Mouse (Mus musculus) embryonic fibroblast, embryonic 13.5 days (primary cell): ENCODE data around the gene Cyp27b1. TPM values are rescaled to one million over a fixed set of nuclear protein-coding genes. Genes with fewer than 3 reads are reported as not detected.

Source experiments
- H3K27ac ChIP-seq: 2 replicates; pipeline ENCODE4 v1.5.1; 2012; ENCODE audit warnings: low read length, control low read depth, inconsistent platforms; ENCODE audit not compliant: insufficient read depth
- H3K4me1 ChIP-seq: 2 replicates; pipeline ENCODE4 v1.6.1; 2011; ENCODE audit warnings: low read length; ENCODE audit not compliant: control insufficient read depth, insufficient read depth
- H3K4me3 ChIP-seq: 2 replicates; pipeline ENCODE4 v1.5.1; 2011; ENCODE audit warnings: mild to moderate bottlenecking, control low read depth, low read length; ENCODE audit not compliant: insufficient read depth
- CTCF ChIP-seq: IDR thresholded peaks from 2 replicates; pipeline ENCODE4 v1.5.1; 2011; ENCODE audit warnings: mild to moderate bottlenecking, control low read depth, low read length, moderate library complexity, borderline replicate concordance; ENCODE audit not compliant: insufficient read depth
- POLR2A ChIP-seq: IDR thresholded peaks from 2 replicates; pipeline ENCODE4 v1.6.1; 2011; ENCODE audit warnings: low read depth, mild to moderate bottlenecking, control low read depth, low read length, moderate library complexity
- polyA plus RNA-seq: library from polyadenylated mRNA; stranded (reverse); fragments of >200 nt; gene quantifications from 2 replicates; pipeline ENCODE4 v1.2.4, GENCODE M21; 2011; ENCODE audit warnings: low read depth; ENCODE audit not compliant: missing spikeins, insufficient read length

Cyp27b1 gene
- polyA plus RNA-seq, 1 experiment: not detected

DNA sequence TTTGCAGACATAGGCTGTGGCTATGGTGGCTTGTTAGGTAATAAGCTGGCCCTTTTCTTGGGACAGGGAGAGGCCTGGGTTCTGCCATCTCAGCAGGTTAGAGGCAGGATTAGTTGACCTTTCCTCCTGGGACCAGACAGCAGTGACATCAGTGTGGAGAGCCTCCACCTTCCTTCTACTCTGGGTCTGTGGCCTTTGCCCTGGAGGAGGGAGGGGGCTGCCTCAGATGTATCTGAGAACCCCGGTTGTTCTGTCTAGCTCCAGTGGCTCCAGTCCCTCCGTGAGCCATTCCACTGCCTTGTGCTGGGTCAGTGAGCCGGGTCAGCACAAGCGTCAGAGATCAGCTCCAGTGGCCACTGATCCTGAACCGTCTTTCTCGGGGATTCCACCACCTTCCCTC lies 4.9 kb upstream of the Cyp27b1 start:
- Histone ChIP-seq H3K4me1 (peaks cover 3% of the 10 kb centered on the region; the same call in 1 of the 2 replicates), H3K4me3 (no peak overlapping the region), H3K27ac (no peak overlapping the region)
- TF ChIP-seq POLR2A: no peak
- TF ChIP-seq CTCF: no peak

DNA sequence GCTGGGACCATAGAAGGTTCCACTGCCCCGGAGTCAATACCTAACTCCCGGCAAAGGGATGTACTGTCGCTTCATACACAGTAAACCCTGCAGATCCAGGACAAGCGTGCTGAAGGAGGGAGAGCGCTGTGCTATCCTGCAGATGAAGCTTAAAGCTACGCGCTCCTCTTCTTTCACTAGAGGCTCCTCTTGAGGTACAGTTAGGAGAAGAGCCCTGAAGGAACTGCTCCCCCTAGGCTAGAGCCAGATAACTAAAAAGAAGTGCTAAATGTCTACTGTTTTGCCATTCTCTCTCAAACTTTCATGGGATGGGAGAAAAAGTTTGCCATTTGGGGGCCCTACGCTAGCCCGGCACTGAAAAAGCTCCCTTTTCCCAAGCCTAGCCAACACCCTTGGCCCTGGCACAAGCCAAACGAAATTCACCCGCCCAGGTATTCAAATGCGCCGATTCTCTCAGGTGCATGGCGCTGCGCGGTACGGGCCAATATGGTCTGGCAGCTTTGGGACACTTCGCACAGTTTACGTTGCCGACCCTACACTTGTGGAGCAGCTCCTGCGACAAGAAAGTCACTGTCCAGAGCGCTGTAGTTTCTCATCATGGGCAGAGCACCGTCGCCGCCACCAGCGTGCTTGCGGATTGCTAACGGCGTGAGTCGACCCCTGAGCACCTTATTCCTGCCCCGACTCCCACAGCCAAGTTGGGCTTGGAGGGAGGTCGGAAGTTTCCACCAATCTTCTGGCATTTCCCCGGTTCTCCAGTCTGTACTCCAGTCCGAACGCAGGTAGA lies 751 bp downstream of the Cyp27b1 start:
- H3K4me1 ChIP-seq: 0 out of 2 replicates have a peak, but pooled peaks cover 3% of the 10 kb centered on the region
- H3K4me3 ChIP-seq: no peak overlapping the region
- H3K27ac ChIP-seq: no peak overlapping the region
- TF ChIP-seq POLR2A: no peak
- TF ChIP-seq CTCF: no peak

DNA sequence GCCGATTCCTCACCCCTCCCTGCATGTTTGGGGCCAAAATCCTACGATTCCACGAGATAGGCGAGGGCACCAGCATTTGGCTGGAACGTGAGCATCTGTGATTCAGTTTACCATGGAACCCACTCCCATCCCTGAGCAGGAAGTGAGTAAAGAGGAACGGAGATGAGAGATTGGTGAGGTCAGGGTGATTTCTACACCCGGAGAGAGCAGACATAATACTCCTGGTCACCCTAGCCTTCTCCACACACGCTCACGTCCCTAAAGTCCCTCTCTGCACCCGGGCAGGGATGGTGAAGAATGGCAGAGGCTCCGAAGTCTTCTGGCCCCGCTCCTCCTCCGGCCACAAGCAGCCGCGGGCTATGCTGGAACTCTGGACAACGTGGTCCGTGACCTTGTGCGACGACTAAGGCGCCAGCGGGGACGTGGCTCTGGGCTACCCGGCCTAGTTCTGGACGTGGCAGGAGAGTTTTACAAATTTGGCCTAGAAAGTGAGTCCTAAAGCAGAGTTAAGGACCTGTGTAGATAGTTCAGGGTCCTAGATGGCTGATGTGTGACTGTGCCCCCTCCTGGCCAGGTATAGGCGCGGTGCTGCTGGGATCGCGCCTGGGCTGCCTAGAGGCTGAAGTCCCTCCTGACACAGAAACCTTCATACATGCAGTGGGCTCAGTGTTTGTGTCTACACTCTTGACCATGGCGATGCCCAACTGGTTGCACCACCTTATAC lies 1.5 kb downstream of the Cyp27b1 start:
- TF ChIP-seq POLR2A (no peak), CTCF (peak; percentile 23; the same call in 1 of the 2 replicates)
- Histone ChIP-seq H3K4me1 (0 out of 2 replicates have a peak, but pooled peaks cover 3% of the 10 kb centered on the region), H3K27ac (no peak overlapping the region), H3K4me3 (no peak overlapping the region)

DNA sequence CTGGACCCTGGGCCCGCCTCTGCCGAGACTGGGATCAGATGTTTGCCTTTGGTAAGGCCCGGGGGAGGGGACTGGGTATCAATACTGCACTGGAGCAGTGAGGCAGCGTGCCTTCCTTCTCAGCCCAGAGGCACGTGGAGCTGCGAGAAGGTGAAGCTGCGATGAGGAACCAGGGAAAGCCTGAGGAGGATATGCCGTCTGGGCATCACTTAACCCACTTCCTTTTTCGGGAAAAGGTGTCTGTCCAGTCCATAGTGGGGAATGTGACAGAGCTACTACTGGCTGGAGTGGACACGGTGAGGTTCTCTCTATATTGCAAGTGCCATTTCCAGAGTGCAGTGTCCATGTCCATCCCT lies 2.0 kb downstream of the Cyp27b1 start:
- Histone ChIP-seq H3K4me1 (0 out of 2 replicates have a peak, but pooled peaks cover 3% of the 10 kb centered on the region), H3K27ac (no peak overlapping the region), H3K4me3 (no peak overlapping the region)
- TF ChIP-seq POLR2A (no peak), CTCF (no peak)

DNA sequence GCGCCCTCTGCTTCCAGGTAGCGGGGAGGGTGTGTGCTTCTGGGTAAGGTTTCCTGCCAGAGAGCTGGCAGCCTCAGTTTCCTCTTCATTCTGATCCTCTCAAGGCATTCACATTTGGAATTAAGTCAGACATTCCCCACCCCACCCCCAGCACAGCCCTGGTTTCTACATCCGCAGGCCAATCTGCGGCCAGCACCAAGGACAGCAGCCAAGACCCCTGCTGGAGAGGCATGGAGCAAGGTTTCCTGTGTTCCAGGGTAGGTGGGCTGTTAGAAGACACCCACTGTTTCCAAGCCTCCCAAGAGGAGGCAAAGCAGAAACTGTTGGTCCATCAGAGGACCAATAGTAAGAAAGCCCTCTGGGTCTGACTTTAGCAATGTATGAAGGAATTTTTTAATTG lies 6.6 kb downstream of the Cyp27b1 start:
- TF ChIP-seq POLR2A (no peak), CTCF (no peak)
- Histone ChIP-seq H3K4me3 (no peak overlapping the region), H3K27ac (no peak overlapping the region), H3K4me1 (no peaks in the 10 kb centered on the region)

- no peak for TF ChIP-seq POLR2A
- TF ChIP-seq CTCF: no peak
- no peak overlapping the region for H3K4me3 ChIP-seq
- H3K4me1 ChIP-seq: no peaks in the 10 kb centered on the region
- H3K27ac ChIP-seq: no peak overlapping the region
These were observed 7.4 kb downstream of the Cyp27b1 start for GRCm38 (mm10) chr10:127055406-127055805.

DNA sequence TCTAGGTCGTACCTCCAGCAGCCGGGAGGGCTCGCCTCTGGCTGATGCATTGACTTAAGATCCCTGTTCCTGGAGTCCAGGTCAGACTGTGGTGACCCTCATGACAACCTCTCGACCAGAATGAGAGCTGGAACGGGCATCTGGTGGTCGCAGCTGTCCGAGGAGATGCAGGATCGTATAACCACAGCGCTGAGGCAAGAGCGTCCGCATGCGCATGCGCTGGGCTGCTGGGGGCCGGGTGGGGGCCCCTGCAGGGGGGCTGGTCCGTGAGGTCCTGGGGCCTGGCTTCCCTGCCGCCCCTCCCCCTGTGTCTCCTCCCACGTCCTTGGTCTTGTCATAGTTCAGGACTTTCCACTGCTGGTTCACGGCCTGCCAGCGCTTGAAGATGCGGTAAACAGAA lies 8.4 kb downstream of the Cyp27b1 start:
- Histone ChIP-seq H3K4me1 (no peaks in the 10 kb centered on the region), H3K4me3 (no peak overlapping the region), H3K27ac (no peak overlapping the region)
- TF ChIP-seq CTCF (no peak), POLR2A (no peak)

- Histone ChIP-seq H3K4me1 (no peaks in the 10 kb centered on the region), H3K27ac (no peak overlapping the region), H3K4me3 (no peak overlapping the region)
- no peak for TF ChIP-seq POLR2A
- peak; percentile 98 for TF ChIP-seq CTCF
These were observed 10.1 kb downstream of the Cyp27b1 start for GRCm38 (mm10) chr10:127058161-127058560.

- no peak overlapping the region for H3K4me3 ChIP-seq
- TF ChIP-seq POLR2A: no peak
- no peak overlapping the region for H3K27ac ChIP-seq
These were observed 10.7 kb downstream of the Cyp27b1 start for GRCm38 (mm10) chr10:127058708-127059107.

More at GRCm38 (mm10) chr10:127058708-127059107, 10.7 kb downstream of the Cyp27b1 start:
- no peaks in the 10 kb centered on the region for H3K4me1 ChIP-seq
